Mouse (Mus musculus): Measurements from ENCODE around the gene Olfr66. TPM values are rescaled to one million over a fixed set of nuclear protein-coding genes. Genes with fewer than 3 reads are reported as not detected.

Gene Olfr66
- total and polyA plus RNA-seq, 3 experiments = not detected

DNA sequence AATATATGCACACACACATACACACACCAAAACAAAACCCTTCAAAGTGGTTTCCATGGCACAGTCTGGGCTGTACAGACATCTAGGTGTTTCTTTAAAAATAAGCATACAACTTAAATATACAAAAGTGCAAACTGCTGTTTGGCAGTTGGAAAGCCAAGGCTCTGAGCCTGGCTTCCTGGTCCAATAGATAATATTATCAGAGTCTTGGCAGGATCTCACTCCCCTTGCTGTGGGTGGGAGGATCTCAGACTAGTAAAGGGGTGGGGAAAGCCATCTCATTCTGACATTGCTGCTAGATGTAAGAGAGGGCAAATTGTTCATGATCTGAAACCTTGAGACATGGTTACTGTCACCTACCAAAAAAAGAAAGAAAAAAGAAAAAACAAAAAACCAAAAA lies 15.4 kb downstream of the Olfr66 start:
- Histone ChIP-seq H3K27ac (ENCODE audit: control insufficient read depth, low read depth, low read length) (peak overlapping the region; percentile 100), H3K9ac (ENCODE audit: control insufficient read depth, low read depth, low read length, poor library complexity, severe bottlenecking) (peak overlapping the region; percentile 56), H3K36me3 (ENCODE audit: control insufficient read depth in 1 of 2, insufficient read depth in 2 of 2, low read length in 2 of 2) (peaks cover 0 to 31% of the 10 kb centered on the region in 2 experiments; a peak in 2 of 4 replicates), H3K79me2 (ENCODE audit: control insufficient read depth, insufficient read depth, low read length, poor library complexity) (no peaks in the 10 kb centered on the region; the same call in 1 of the 2 replicates), H3K27me3 (ENCODE audit: control insufficient read depth in 1 of 2, insufficient read depth in 2 of 2, low read length in 2 of 2) (no peaks in the 10 kb centered on the region), H3K9me3 (replicated peaks; ENCODE audit: insufficient read depth, low read length) (no peaks in the 10 kb centered on the region), H3K4me3 (ENCODE audit: control insufficient read depth in 1 of 2, insufficient read depth in 1 of 2, low read depth in 2 of 2, low read length in 2 of 2) (peak overlapping the region in 1 of 2 experiments; percentile 8; a peak in 1 of 4 replicates), H3K4me1 (ENCODE audit: control insufficient read depth in 1 of 2, insufficient read depth in 2 of 2, low read length in 2 of 2) (peaks cover 18 to 28% of the 10 kb centered on the region in 2 experiments)
- TF ChIP-seq MYB (IDR thresholded peaks at IDR 0.05; ENCODE audit: low read depth, low read length) (peak; percentile 94), SMC3 (IDR thresholded peaks at IDR 0.05; ENCODE audit: low read depth, low read length) (no peak), ZKSCAN1 (IDR thresholded peaks at IDR 0.05; ENCODE audit: low read depth, low read length) (no peak), ETS1 (IDR thresholded peaks at IDR 0.05; ENCODE audit: low read depth, low read length) (peak; percentile 87), ZNF384 (IDR thresholded peaks at IDR 0.05; ENCODE audit: low read depth, low read length) (peak; percentile 68), JUND (IDR thresholded peaks at IDR 0.05; ENCODE audit: low read depth, low read length) (0 out of 2 replicates have a peak, but pooled peaks have one; percentile 36), CHD1 (IDR thresholded peaks at IDR 0.05; ENCODE audit: low read depth, low read length) (no peak), TBP (IDR thresholded peaks at IDR 0.05; ENCODE audit: low read depth, low read length) (0 out of 2 replicates have a peak, but pooled peaks have one; percentile 36), RCOR1 (IDR thresholded peaks at IDR 0.05; ENCODE audit: low read depth, low read length) (peak; percentile 45), NELFE (IDR thresholded peaks at IDR 0.05; ENCODE audit: low read depth, low read length) (no peak), POLR2AphosphoS5 (IDR thresholded peaks at IDR 0.05; ENCODE audit: borderline replicate concordance, low read depth, low read length) (no peak), BHLHE40 (IDR thresholded peaks at IDR 0.05; ENCODE audit: borderline replicate concordance, low read depth, low read length) (no peak), EP300 (IDR thresholded peaks at IDR 0.05; ENCODE audit: low read depth in 1 of 2, low read length in 2 of 2) (peak; percentile 93 to 95), TCF12 (IDR thresholded peaks at IDR 0.05; ENCODE audit: low read depth, low read length) (peak; percentile 94), HCFC1 (IDR thresholded peaks at IDR 0.05; ENCODE audit: low read depth, low read length) (no peak), MYC (IDR thresholded peaks at IDR 0.05; ENCODE audit: low read depth, low read length) (no peak), GATA1 (IDR thresholded peaks at IDR 0.05; ENCODE audit: low read depth, low read length) (peak; percentile 94), ELF1 (IDR thresholded peaks at IDR 0.05; ENCODE audit: low read depth, low read length) (0 out of 2 replicates have a peak, but pooled peaks have one; percentile 32), MEF2A (IDR thresholded peaks at IDR 0.05; ENCODE audit: extremely low read depth, insufficient replicate concordance, low read depth, low read length, poor library complexity, severe bottlenecking) (no peak), TAL1 (IDR thresholded peaks at IDR 0.05; ENCODE audit: low read length) (peak; percentile 93), E2F4 (IDR thresholded peaks at IDR 0.05; ENCODE audit: borderline replicate concordance, low read depth, low read length) (no peak), POLR2A (IDR thresholded peaks at IDR 0.05; ENCODE audit: control insufficient read depth in 1 of 2, insufficient read depth in 1 of 2, low read depth in 1 of 2, low read length in 2 of 2, poor library complexity in 1 of 2) (peak in 1 of 2 experiments; percentile 42; a peak in 1 of 4 replicates), SIN3A (IDR thresholded peaks at IDR 0.05; ENCODE audit: low read length) (0 out of 2 replicates have a peak, but pooled peaks have one; percentile 40)
- DNase-seq (ENCODE audit: low read depth, low spot score) = peak; percentile 94

All from MEL (cell line).